Mouse (Mus musculus): ENCODE measurements at regions not wholly inside any gene's neighbourhood (a gene's known extent, or its start where the extent isn't known, plus 50 kb on each side); places are given as distances from the start of the nearest gene placed in this dataset.

- no peak overlapping the region for H3K4me3 ChIP-seq (ENCODE audit: control insufficient read depth in 1 of 2, insufficient read depth in 1 of 2, low read depth in 2 of 2, low read length in 2 of 2)
- H3K4me1 ChIP-seq (ENCODE audit: control insufficient read depth in 1 of 2, insufficient read depth in 2 of 2, low read length in 2 of 2), result no peaks in the 10 kb centered on the region
- H3K27ac ChIP-seq (ENCODE audit: control insufficient read depth, low read depth, low read length), result no peak overlapping the region
- H3K27me3 ChIP-seq (ENCODE audit: control insufficient read depth in 1 of 2, insufficient read depth in 2 of 2, low read length in 2 of 2), result no peaks in the 10 kb centered on the region
- DNase-seq (ENCODE audit: low read depth, low spot score), result no peak
- no peaks in the 10 kb centered on the region for H3K9me3 ChIP-seq (replicated peaks; ENCODE audit: insufficient read depth, low read length)
- H3K79me2 ChIP-seq (ENCODE audit: control insufficient read depth, insufficient read depth, low read length, poor library complexity), result no peaks in the 10 kb centered on the region
- no peak overlapping the region for H3K9ac ChIP-seq (ENCODE audit: control insufficient read depth, low read depth, low read length, poor library complexity, severe bottlenecking)
- TF ChIP-seq USF2 (IDR thresholded peaks at IDR 0.05; ENCODE audit: borderline replicate concordance in 1 of 2, insufficient read depth in 1 of 2, low read depth in 1 of 2, low read length in 2 of 2) (no peak), MAFK (IDR thresholded peaks at IDR 0.05; ENCODE audit: borderline replicate concordance, low read depth, low read length) (no peak), RAD21 (IDR thresholded peaks at IDR 0.05; ENCODE audit: low read depth, low read length) (no peak), NRF1 (IDR thresholded peaks at IDR 0.05; ENCODE audit: insufficient read depth, low read depth, low read length, poor library complexity, severe bottlenecking) (no peak), CTCF (IDR thresholded peaks at IDR 0.05 in 2 of 3, conservative IDR thresholded peaks at IDR 0.05 in 1 of 3; ENCODE audit: control insufficient read depth in 1 of 3, insufficient read depth in 1 of 3, low read depth in 2 of 3, low read length in 3 of 3, poor library complexity in 1 of 3, severe bottlenecking in 1 of 3) (no peak), MAX (IDR thresholded peaks at IDR 0.05; ENCODE audit: low read length) (no peak), USF1 (IDR thresholded peaks at IDR 0.05; ENCODE audit: low read depth, low read length) (no peak), MYB (IDR thresholded peaks at IDR 0.05; ENCODE audit: low read depth, low read length) (no peak), CHD1 (IDR thresholded peaks at IDR 0.05; ENCODE audit: low read depth, low read length) (no peak), ZMIZ1 (IDR thresholded peaks at IDR 0.05; ENCODE audit: low read depth, low read length) (no peak), MAZ (IDR thresholded peaks at IDR 0.05; ENCODE audit: low read depth, low read length) (no peak), ETS1 (IDR thresholded peaks at IDR 0.05; ENCODE audit: low read depth, low read length) (no peak)
- H3K36me3 ChIP-seq (ENCODE audit: control insufficient read depth in 1 of 2, insufficient read depth in 2 of 2, low read length in 2 of 2), result no peaks in the 10 kb centered on the region
Observed at GRCm38 (mm10) chrX:57919886-57920285, 102.6 kb upstream of the Zic3 start.

- H3K36me3 ChIP-seq (ENCODE audit: control insufficient read depth in 1 of 2, insufficient read depth in 2 of 2, low read length in 2 of 2), result no peaks in the 10 kb centered on the region
- H3K79me2 ChIP-seq (ENCODE audit: control insufficient read depth, insufficient read depth, low read length, poor library complexity), result no peaks in the 10 kb centered on the region
- no peak overlapping the region for H3K4me3 ChIP-seq (ENCODE audit: control insufficient read depth in 1 of 2, insufficient read depth in 1 of 2, low read depth in 2 of 2, low read length in 2 of 2)
- H3K4me1 ChIP-seq (ENCODE audit: control insufficient read depth in 1 of 2, insufficient read depth in 2 of 2, low read length in 2 of 2), result no peaks in the 10 kb centered on the region
- no peaks in the 10 kb centered on the region for H3K27me3 ChIP-seq (ENCODE audit: control insufficient read depth in 1 of 2, insufficient read depth in 2 of 2, low read length in 2 of 2)
- H3K27ac ChIP-seq (ENCODE audit: control insufficient read depth, low read depth, low read length), result no peak overlapping the region
- no peak overlapping the region for H3K9ac ChIP-seq (ENCODE audit: control insufficient read depth, low read depth, low read length, poor library complexity, severe bottlenecking)
- TF ChIP-seq ETS1 (IDR thresholded peaks at IDR 0.05; ENCODE audit: low read depth, low read length) (no peak), CTCF (IDR thresholded peaks at IDR 0.05 in 2 of 3, conservative IDR thresholded peaks at IDR 0.05 in 1 of 3; ENCODE audit: control insufficient read depth in 1 of 3, insufficient read depth in 1 of 3, low read depth in 2 of 3, low read length in 3 of 3, poor library complexity in 1 of 3, severe bottlenecking in 1 of 3) (no peak)
- DNase-seq (ENCODE audit: low read depth, low spot score), result no peak
- no peaks in the 10 kb centered on the region for H3K9me3 ChIP-seq (replicated peaks; ENCODE audit: insufficient read depth, low read length)
Observed at GRCm38 (mm10) chrX:57920376-57920775, 102.1 kb upstream of the Zic3 start.

- Histone ChIP-seq H3K4me3 (ENCODE audit: control insufficient read depth in 1 of 2, insufficient read depth in 1 of 2, low read depth in 2 of 2, low read length in 2 of 2) (no peak overlapping the region), H3K27me3 (ENCODE audit: control insufficient read depth in 1 of 2, insufficient read depth in 2 of 2, low read length in 2 of 2) (no peaks in the 10 kb centered on the region), H3K36me3 (ENCODE audit: control insufficient read depth in 1 of 2, insufficient read depth in 2 of 2, low read length in 2 of 2) (no peaks in the 10 kb centered on the region), H3K9me3 (replicated peaks; ENCODE audit: insufficient read depth, low read length) (no peaks in the 10 kb centered on the region), H3K4me1 (ENCODE audit: control insufficient read depth in 1 of 2, insufficient read depth in 2 of 2, low read length in 2 of 2) (no peaks in the 10 kb centered on the region), H3K9ac (ENCODE audit: control insufficient read depth, low read depth, low read length, poor library complexity, severe bottlenecking) (no peak overlapping the region), H3K79me2 (ENCODE audit: control insufficient read depth, insufficient read depth, low read length, poor library complexity) (no peaks in the 10 kb centered on the region), H3K27ac (ENCODE audit: control insufficient read depth, low read depth, low read length) (no peak overlapping the region)
- TF ChIP-seq CTCF (IDR thresholded peaks at IDR 0.05 in 2 of 3, conservative IDR thresholded peaks at IDR 0.05 in 1 of 3; ENCODE audit: control insufficient read depth in 1 of 3, insufficient read depth in 1 of 3, low read depth in 2 of 3, low read length in 3 of 3, poor library complexity in 1 of 3, severe bottlenecking in 1 of 3) (no peak), GATA1 (IDR thresholded peaks at IDR 0.05; ENCODE audit: low read depth, low read length) (no peak), NELFE (IDR thresholded peaks at IDR 0.05; ENCODE audit: low read depth, low read length) (no peak), JUND (IDR thresholded peaks at IDR 0.05; ENCODE audit: low read depth, low read length) (no peak), UBTF (IDR thresholded peaks at IDR 0.05; ENCODE audit: borderline replicate concordance, insufficient read depth, low read depth, low read length) (no peak), NRF1 (IDR thresholded peaks at IDR 0.05; ENCODE audit: insufficient read depth, low read depth, low read length, poor library complexity, severe bottlenecking) (no peak), EP300 (IDR thresholded peaks at IDR 0.05; ENCODE audit: low read depth in 1 of 2, low read length in 2 of 2) (no peak), CHD1 (IDR thresholded peaks at IDR 0.05; ENCODE audit: low read depth, low read length) (no peak), ZMIZ1 (IDR thresholded peaks at IDR 0.05; ENCODE audit: low read depth, low read length) (no peak), SMC3 (IDR thresholded peaks at IDR 0.05; ENCODE audit: low read depth, low read length) (no peak), GABPA (IDR thresholded peaks at IDR 0.05; ENCODE audit: low read depth, low read length) (no peak), E2F4 (IDR thresholded peaks at IDR 0.05; ENCODE audit: borderline replicate concordance, low read depth, low read length) (no peak), ZNF384 (IDR thresholded peaks at IDR 0.05; ENCODE audit: low read depth, low read length) (no peak), POLR2AphosphoS5 (IDR thresholded peaks at IDR 0.05; ENCODE audit: borderline replicate concordance, low read depth, low read length) (no peak), ZC3H11A (IDR thresholded peaks at IDR 0.05; ENCODE audit: low read depth, low read length) (no peak)
- no peak for DNase-seq (ENCODE audit: low read depth, low spot score)
Observed at GRCm38 (mm10) chrX:57921294-57921693, 101.2 kb upstream of the Zic3 start.
